Mouse (Mus musculus): ENCODE measurements at regions not wholly inside any gene's neighbourhood (a gene's known extent, or its start where the extent isn't known, plus 50 kb on each side); places are given as distances from the start of the nearest gene placed in this dataset.

DNA sequence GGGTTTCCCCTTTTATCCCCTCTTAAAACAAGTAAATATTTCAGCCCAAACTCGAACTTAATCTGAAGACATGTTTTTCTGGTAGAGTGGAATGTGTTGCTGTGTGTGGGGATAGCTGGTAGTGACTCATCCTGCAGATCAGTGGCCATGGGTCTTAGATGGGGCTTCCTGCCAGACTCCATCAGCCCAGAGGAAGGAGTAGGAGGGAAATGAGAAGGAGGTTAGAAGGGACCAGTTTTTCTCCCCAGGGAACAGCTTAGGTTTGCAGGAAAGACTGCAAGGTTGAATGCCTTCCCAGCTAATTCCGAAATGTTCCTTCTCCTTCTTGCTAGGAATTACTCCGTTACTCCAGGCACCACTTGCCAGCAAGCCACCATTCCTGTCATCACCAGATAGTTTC lies 68.8 kb upstream of the Nepro start:
- Histone ChIP-seq H3K36me3 (no peaks in the 10 kb centered on the region), H3K4me3 (no peak overlapping the region), H3K27me3 (replicated peaks) (no peaks in the 10 kb centered on the region), H3K27ac (no peak overlapping the region), H3K9me3 (replicated peaks) (no peaks in the 10 kb centered on the region), H3K4me1 (no peaks in the 10 kb centered on the region), H3K4me2 (no peak overlapping the region), H3K9ac (no peak overlapping the region)
- WGBS (ENCODE audit: insufficient replicate concordance) = 54% methylated on average over 3 of the region's 3 CpGs
- no peak for ATAC-seq

DNA sequence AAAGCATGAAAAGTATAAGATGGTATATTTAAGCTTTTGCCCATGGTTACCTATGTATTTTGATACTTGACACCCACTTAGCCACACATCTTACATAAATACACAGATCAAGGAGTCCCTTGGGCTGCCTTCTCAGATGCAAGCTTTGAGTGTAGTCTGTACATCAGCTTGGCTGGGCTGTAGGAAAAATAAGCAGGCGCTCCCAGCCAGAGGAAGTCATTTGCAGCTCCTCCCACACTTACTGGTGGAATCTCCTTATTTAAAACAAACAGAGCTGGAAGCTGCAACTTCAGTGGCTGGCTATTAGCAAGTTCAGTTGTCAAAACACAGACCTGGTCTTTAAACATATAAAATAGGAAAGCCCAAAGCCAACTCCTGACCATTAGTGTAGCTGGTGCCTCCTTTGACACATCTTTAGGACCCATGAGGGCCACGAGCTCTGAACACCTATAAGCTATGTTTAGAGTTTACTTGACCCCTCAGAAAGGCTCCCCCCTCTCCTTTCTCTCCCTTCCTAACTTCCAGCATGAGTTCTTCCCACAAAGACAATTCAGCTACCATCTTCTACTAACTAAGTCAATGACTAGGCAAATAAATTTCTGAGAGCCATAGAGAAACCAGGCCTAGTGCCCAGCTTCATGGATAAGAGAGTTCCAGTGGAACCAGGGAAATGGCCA lies 75.4 kb upstream of the Nepro start:
- 25% methylated on average over 2 of the region's 2 CpGs for WGBS (ENCODE audit: insufficient replicate concordance)
- Histone ChIP-seq H3K9me3 (replicated peaks) (no peaks in the 10 kb centered on the region), H3K9ac (no peak overlapping the region), H3K4me1 (no peaks in the 10 kb centered on the region), H3K27me3 (replicated peaks) (no peaks in the 10 kb centered on the region), H3K27ac (no peak overlapping the region), H3K36me3 (no peaks in the 10 kb centered on the region), H3K4me2 (no peak overlapping the region), H3K4me3 (no peak overlapping the region)
- no peak for ATAC-seq

DNA sequence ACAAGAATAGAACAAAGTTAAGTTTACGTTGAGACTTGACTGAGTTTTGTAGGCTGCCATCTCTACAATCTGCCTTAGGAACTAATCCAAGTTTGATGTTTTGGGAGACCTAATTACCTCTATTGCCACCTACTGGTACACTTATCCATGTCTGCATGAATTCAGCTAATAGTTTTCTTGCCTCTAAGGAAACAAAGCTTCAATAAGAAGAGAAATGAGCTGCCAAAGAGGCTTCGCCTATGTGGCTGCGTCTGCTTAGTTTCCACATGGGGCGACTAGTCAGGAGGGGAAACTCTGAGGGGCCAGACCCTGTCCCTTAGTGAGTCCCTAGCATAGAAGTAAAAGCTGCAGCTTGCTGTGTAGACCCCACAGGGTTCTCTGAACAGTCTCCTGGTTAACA lies 80.1 kb upstream of the Nepro start:
- WGBS (ENCODE audit: insufficient replicate concordance) = 33% methylated on average over 4 of the region's 4 CpGs
- Histone ChIP-seq H3K4me1 (no peaks in the 10 kb centered on the region), H3K27ac (no peak overlapping the region), H3K9me3 (replicated peaks) (no peaks in the 10 kb centered on the region), H3K36me3 (no peaks in the 10 kb centered on the region), H3K27me3 (replicated peaks) (no peaks in the 10 kb centered on the region), H3K4me3 (no peak overlapping the region), H3K9ac (no peak overlapping the region), H3K4me2 (no peak overlapping the region)
- no peak for ATAC-seq

DNA sequence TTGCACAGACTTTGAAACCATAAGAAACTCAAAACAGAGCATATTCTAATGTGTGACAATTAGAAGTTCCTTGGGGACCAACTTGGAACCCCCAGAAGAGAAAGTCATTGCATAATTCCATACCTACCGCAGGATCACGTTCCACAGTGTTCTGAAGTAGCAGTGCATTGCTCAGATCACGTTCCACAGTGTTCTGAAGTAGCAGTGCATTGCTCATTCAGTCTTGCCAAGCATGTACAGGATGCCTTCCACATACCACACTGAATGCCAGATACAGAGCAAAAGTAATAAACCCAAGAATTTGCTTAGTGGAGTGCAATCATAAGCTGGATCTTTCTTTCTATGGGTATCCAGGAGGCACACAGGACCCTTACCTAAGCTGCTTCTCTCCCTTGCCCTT lies 78.4 kb upstream of the Boc start:
- 69% methylated on average over 3 of the region's 3 CpGs for WGBS (ENCODE audit: insufficient replicate concordance)

DNA sequence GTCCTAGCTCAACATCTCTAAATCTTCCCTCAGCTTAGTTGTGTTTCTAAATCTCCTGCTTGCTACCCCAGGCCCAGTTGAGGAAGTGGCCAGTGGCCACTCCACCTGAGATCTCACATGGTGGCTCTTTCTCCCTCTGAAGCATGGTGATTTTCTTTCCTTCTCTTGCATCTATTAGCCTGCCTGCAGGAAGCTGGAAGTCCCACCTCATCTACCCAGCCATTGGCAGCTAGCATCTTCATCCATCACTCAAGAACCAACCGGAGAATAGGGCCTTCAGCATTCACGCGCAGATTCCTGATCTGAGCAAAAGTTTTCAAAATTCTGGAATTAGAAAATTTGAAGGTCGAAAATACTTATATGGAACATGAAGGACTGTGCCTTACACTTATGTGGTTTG lies 75.8 kb upstream of the Boc start:
- H3K9me3 ChIP-seq (replicated peaks) = no peaks in the 10 kb centered on the region
- no peak overlapping the region for H3K4me2 ChIP-seq
- no peaks in the 10 kb centered on the region for H3K36me3 ChIP-seq
- 78% methylated on average over 4 of the region's 4 CpGs for WGBS (ENCODE audit: insufficient replicate concordance)
- no peak overlapping the region for H3K9ac ChIP-seq
- no peak overlapping the region for H3K27ac ChIP-seq
- no peak for ATAC-seq
- H3K4me1 ChIP-seq = no peaks in the 10 kb centered on the region
- H3K27me3 ChIP-seq (replicated peaks) = no peaks in the 10 kb centered on the region
- no peak overlapping the region for H3K4me3 ChIP-seq

More for the DNA sequence above, 78.4 kb upstream of the Boc start:
- H3K27ac ChIP-seq = no peak overlapping the region
- no peak overlapping the region for H3K4me2 ChIP-seq
- H3K27me3 ChIP-seq (replicated peaks) = no peaks in the 10 kb centered on the region
- no peak overlapping the region for H3K4me3 ChIP-seq
- H3K36me3 ChIP-seq = no peaks in the 10 kb centered on the region
- H3K9ac ChIP-seq = no peak overlapping the region
- no peaks in the 10 kb centered on the region for H3K4me1 ChIP-seq
- no peak for ATAC-seq
- H3K9me3 ChIP-seq (replicated peaks) = no peaks in the 10 kb centered on the region

DNA sequence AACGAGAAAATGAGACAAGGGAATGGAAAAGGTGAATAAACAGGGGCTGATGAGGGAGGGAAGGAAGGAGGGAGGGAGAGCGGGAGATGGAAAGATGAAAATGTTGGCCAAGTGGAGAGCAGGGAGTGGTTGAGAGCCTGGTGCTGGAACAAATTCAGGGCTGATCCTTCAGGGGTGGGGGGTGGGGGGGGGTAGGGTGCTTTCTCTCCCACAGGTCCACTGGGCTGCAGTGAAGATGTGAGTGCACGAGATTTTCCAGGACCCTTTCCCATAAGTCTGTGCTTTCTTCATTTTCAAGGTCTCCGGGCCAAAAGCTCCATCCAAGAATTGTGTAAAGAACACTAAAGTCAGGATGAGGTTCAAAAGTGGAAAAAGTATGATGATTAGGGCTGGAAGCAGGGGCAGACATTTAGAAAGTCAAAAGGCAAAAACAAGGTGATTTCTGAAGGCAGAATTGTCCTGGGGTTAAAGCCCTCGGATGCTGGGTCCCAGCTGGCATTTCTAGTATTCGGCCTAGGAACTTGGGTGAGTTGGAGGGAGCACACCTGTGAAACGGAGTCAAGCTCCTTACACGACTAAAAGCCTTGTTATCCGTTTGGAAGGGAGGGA lies 74.5 kb upstream of the Boc start:
- Histone ChIP-seq H3K9ac (no peak overlapping the region), H3K36me3 (no peaks in the 10 kb centered on the region), H3K27ac (no peak overlapping the region), H3K4me2 (no peak overlapping the region), H3K4me3 (no peak overlapping the region), H3K4me1 (no peaks in the 10 kb centered on the region), H3K27me3 (replicated peaks) (no peaks in the 10 kb centered on the region), H3K9me3 (replicated peaks) (no peaks in the 10 kb centered on the region)
- no peak for ATAC-seq
- 51% methylated on average over 9 of the region's 9 CpGs for WGBS (ENCODE audit: insufficient replicate concordance)

DNA sequence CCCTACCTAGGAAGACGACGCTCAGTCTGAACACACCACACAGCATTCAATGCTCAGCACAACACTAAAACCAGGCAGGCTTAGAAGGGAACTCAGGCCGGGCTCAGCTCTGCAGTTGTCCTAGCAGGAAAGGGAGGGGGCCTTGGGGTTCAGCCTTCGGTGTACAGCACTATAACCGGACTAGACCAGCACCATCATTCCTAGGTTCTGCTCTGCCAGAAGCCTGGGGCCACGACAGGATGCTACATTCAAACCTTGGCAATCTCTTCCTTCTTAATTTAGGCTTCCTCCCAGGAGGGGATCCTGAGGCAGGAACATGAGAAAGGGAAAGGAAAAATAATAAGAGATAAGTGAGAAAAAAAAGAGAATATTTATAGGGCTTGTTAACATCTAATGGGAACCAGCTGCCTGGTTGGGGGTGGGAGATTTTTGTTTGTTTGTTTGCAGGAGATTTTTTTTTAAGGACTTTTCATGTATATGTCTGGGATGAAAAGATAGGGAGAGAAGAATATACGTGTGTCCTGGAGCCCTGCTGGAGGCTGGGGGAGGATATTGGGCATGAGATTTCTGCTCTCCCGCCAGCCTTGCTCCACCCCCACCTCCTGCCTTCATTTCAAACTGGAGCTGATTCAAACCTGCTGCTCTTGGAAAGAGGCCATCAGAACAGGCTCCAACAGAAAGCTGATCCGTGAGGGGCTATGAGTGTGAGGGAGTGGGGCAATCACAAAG lies 73.8 kb upstream of the Boc start:
- Histone ChIP-seq H3K4me2 (no peak overlapping the region), H3K27ac (no peak overlapping the region), H3K9ac (no peak overlapping the region), H3K9me3 (replicated peaks) (no peaks in the 10 kb centered on the region), H3K27me3 (replicated peaks) (no peaks in the 10 kb centered on the region), H3K4me3 (no peak overlapping the region), H3K4me1 (no peaks in the 10 kb centered on the region), H3K36me3 (no peaks in the 10 kb centered on the region)
- no peak for ATAC-seq
- WGBS (ENCODE audit: insufficient replicate concordance) = 48% methylated on average over 9 of the region's 9 CpGs

DNA sequence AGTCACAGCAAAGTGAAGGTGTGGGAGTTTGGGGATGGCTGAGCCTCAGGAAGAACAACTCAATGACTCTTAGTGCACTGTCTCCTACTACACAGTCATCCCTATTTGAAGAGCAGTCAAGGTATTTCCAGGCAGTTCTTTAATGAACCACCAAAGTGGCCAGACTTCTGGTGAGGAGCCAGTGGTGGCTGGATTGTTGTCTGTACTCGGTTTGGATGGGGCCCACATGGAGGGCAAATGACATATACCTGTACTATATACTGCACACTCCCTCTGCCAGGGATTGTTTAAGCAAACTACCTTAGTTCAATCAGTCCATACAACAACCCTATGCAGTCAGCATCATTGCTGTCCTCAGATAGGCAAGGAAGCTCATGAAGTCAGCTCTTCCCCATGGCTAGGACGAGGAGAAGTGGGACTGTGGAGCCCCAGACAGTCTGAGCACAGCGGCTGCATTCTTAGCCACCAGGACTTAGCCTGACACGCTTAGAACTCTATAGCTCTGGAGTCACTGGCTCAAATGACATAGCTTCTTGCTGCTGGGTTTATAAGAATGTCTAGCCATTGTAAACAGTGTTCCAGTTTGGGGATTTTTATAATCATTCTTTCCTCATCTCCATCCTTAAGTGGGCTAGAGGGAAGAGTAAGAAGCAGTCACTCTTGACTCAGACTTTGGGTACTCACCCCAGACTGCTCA lies 72.8 kb upstream of the Boc start:
- H3K36me3 ChIP-seq = no peaks in the 10 kb centered on the region
- no peaks in the 10 kb centered on the region for H3K9me3 ChIP-seq (replicated peaks)
- H3K9ac ChIP-seq = no peak overlapping the region
- no peaks in the 10 kb centered on the region for H3K4me1 ChIP-seq
- no peak for ATAC-seq
- H3K4me2 ChIP-seq = no peak overlapping the region
- no peaks in the 10 kb centered on the region for H3K27me3 ChIP-seq (replicated peaks)
- 49% methylated on average over 4 of the region's 4 CpGs for WGBS (ENCODE audit: insufficient replicate concordance)
- H3K27ac ChIP-seq = no peak overlapping the region
- no peak overlapping the region for H3K4me3 ChIP-seq

DNA sequence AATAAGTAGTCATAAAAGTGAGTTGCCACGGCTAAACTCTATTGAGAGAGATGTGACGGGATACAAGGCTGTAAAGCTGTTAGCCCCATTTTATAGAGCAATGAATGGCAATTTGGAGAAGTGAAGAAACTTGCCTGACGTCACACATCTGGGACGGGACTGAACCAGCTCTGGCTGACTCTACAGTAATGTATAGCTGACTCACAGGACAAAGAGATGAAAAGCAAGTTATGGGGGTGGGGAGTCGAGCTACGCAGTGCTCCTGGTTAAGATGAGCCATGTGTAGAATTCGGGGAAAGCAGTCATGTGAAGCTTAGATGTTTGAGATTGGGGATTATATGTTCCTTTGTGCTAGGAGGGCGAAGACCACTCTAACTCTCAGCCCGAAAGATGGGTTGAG lies 72.2 kb upstream of the Boc start:
- no peak for ATAC-seq
- Histone ChIP-seq H3K4me3 (no peak overlapping the region), H3K9me3 (replicated peaks) (no peaks in the 10 kb centered on the region), H3K4me1 (no peaks in the 10 kb centered on the region), H3K36me3 (no peaks in the 10 kb centered on the region), H3K27ac (no peak overlapping the region), H3K4me2 (no peak overlapping the region), H3K27me3 (replicated peaks) (no peaks in the 10 kb centered on the region), H3K9ac (no peak overlapping the region)
- 65% methylated on average over 9 of the region's 9 CpGs for WGBS (ENCODE audit: insufficient replicate concordance)

DNA sequence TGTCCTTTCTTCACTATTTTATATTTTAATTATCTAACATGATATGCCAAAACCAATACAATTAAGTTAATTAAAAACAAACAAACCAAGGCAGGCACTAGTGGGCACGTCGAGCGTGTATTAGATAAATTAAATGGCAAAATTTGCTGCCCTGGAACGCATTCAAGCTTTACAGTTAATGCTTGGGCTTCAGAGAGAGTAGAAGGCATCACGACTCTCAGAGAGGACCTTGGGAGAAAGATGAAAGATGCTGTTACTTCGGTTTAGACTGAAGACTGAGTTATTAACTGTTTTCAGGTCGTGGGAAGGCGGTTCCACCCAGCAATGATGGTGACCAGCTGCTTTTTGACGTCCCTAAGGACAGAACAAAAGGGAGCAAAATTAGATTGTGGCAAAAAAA lies 71.7 kb upstream of the Boc start:
- Histone ChIP-seq H3K9ac (no peak overlapping the region), H3K27me3 (replicated peaks) (no peaks in the 10 kb centered on the region), H3K27ac (no peak overlapping the region), H3K4me3 (no peak overlapping the region), H3K4me1 (no peaks in the 10 kb centered on the region), H3K9me3 (replicated peaks) (no peaks in the 10 kb centered on the region), H3K4me2 (no peak overlapping the region), H3K36me3 (no peaks in the 10 kb centered on the region)
- ATAC-seq = no peak
- WGBS (ENCODE audit: insufficient replicate concordance) = 54% methylated on average over 9 of the region's 9 CpGs

DNA sequence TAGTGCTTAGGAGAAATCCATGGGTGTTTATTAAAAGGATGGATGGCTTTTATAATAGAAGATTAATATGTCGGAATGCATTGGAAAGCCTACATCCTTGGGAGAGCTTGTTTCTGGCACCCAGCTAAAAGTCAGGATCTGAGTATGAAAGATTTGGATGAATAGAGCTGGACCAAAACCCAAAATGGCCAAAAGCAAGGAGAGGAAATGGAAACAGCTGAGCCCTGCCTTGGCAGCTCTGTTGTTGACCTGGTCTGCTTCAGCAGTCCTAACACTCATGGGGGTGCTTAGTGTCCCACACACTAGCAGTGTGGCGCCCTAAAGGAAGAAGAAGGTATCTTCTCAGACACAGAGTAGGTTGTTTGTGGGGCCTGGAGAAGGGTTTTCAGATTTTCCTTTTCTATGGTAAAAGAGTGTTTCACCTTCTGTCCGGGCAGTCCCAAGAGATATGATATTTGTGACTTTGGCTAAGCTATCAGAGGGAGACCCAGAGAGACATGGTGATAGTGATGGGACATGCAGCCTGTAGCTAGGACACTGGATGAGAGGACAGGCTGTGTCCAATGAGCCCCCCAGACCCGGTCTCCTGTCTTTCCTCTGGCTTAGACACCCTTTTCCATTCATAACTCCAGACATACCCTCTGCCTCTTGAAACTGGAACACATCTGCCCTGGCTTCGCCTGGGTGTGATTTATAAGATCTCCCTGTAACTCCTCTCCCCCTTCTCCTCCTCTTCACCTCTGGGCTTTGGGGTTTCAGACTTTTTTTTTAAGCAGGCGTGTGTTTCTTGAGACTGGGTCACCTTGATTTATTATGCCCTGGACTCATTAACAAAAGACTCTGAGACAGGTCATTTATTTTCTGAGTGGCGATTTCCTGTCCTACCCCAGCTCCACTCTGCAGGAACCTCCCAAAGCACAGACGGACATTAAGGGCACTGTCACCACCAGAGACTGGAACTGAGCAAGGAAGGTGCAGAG lies 70.9 kb upstream of the Boc start:
- Histone ChIP-seq H3K27ac (no peak overlapping the region), H3K9ac (no peak overlapping the region), H3K9me3 (replicated peaks) (no peaks in the 10 kb centered on the region), H3K4me1 (no peaks in the 10 kb centered on the region), H3K36me3 (no peaks in the 10 kb centered on the region), H3K27me3 (replicated peaks) (no peaks in the 10 kb centered on the region), H3K4me2 (no peak overlapping the region), H3K4me3 (no peak overlapping the region)
- no peak for ATAC-seq
- WGBS (ENCODE audit: insufficient replicate concordance) = 47% methylated on average over 8 of the region's 8 CpGs

All from liver, embryonic 12.5 days (tissue).